ENCODE assay signal across 31 mouse cellular contexts in the genomic region with DNA sequence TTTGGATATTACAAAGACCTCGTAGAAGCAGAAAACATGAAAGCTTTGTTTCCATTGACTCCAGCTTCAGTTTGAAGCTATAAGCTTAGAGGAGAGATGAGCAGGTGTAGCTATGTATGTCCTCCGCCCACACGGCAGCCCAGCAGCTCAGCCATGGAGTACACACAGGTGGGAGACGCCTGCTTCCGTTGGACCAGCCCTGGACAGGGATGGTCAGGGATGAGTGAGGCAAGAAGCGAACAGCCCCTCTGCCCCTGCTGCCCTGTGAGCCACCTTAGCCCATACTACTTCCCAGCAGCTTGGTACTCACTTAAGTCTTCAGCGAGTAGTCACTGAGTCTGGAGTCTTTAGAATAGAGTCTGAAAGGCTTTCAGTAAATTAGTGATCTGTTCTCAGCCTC. TPM values are rescaled to one million over a fixed set of nuclear protein-coding genes. Genes with fewer than 3 reads are reported as not detected.
DNase-seq lines count a peak whose midpoint lies in the region; ATAC-seq lines count a peak whose summit lies in the region.
"Had no signal": no experiment of that assay in that cellular context is flagged by ENCODE, and none has a peak within 500 bp of the region (broad histone marks: within the 10 kb centered on the region; RNA-seq: fewer than 3 reads in every experiment).

No protein-coding gene starts in this region.

- DNase-seq in heart, adult 11 months = peak; percentile 83
- DNase-seq in heart, adult 8-10 months (ENCODE audit: low spot score) = no peak
- DNase-seq in kidney, postnatal 14 days = no peak
- DNase-seq in midbrain, embryonic 11.5 days (ENCODE audit: low spot score, missing footprints) = peak; percentile 79
- DNase-seq in midbrain, embryonic 14.5 days = no peak
- no peak for DNase-seq in c-Kit-positive CD71-positive TER-119-positive erythroid progenitor cells, embryonic 14.5 days (ENCODE audit: low spot score)
- DNase-seq: adrenal gland, postnatal 10 days; cerebellum, adult 11 months; cerebellum, adult 9-10 months; cerebellum, postnatal 36 days; embryo, embryonic 11 days; gastrocnemius, adult 2 months; gastrocnemius, postnatal 36 days; heart, adult 2 months; heart, postnatal 10 days; kidney, adult 11 months; liver, postnatal 0 days; lung, postnatal 36 days; right cerebral cortex, adult 18-20 months; spleen, adult 18-20 months; thymus, postnatal 14 days had no signal

- no peaks in the 10 kb centered on the region for H3K9me3 ChIP-seq in kidney, embryonic 16.5 days (ENCODE audit: low read length)
- no peaks in the 10 kb centered on the region for H3K9me3 ChIP-seq in midbrain, embryonic 11.5 days (ENCODE audit: control insufficient read depth, low read length)
- H3K9me3 ChIP-seq in midbrain, embryonic 14.5 days (ENCODE audit: control insufficient read depth, low read length) = no peaks in the 10 kb centered on the region
- H3K9me3 ChIP-seq: embryonic facial prominence, embryonic 12.5 days; G1E; heart, embryonic 13.5 days; liver, embryonic 12.5 days; midbrain, embryonic 13.5 days; neural tube, embryonic 15.5 days had no signal

- ATAC-seq in kidney, embryonic 16.5 days (ENCODE audit: low FRiP score, low TSS enrichment) = peak; percentile 40
- ATAC-seq in midbrain, embryonic 11.5 days (ENCODE audit: low FRiP score) = no peak
- ATAC-seq in midbrain, embryonic 14.5 days (ENCODE audit: low FRiP score, low TSS enrichment) = no peak
- ATAC-seq: forebrain, embryonic 16.5 days; hindbrain, embryonic 16.5 days; liver, embryonic 12.5 days; liver, postnatal 0 days; midbrain, embryonic 13.5 days; Patski had no signal

- H3K4me1 ChIP-seq in kidney, embryonic 16.5 days (ENCODE audit: insufficient read depth, low read length) = peaks cover 19% of the 10 kb centered on the region; the same call in 1 of the 2 replicates
- peaks cover 6% of the 10 kb centered on the region for H3K4me1 ChIP-seq in midbrain, embryonic 11.5 days (ENCODE audit: control insufficient read depth, insufficient read depth, low read length)
- no peaks in the 10 kb centered on the region for H3K4me1 ChIP-seq in midbrain, embryonic 14.5 days (ENCODE audit: control insufficient read depth, insufficient read depth, low read length)
- H3K4me1 ChIP-seq: embryonic facial prominence, embryonic 12.5 days had no signal

- H3K36me3 ChIP-seq in kidney, embryonic 16.5 days (ENCODE audit: insufficient read depth, low read length) = no peaks in the 10 kb centered on the region
- H3K36me3 ChIP-seq in midbrain, embryonic 11.5 days (ENCODE audit: control insufficient read depth, insufficient read depth, low read length) = no peaks in the 10 kb centered on the region
- no peaks in the 10 kb centered on the region for H3K36me3 ChIP-seq in midbrain, embryonic 14.5 days (ENCODE audit: control insufficient read depth, insufficient read depth, low read length)
- H3K36me3 ChIP-seq: embryonic facial prominence, embryonic 12.5 days; G1E; heart, embryonic 13.5 days; liver, embryonic 12.5 days; midbrain, embryonic 13.5 days; neural tube, embryonic 15.5 days had no signal

- WGBS in kidney, embryonic 16.5 days = 57% methylated on average over 7 of the region's 7 CpGs
- WGBS in midbrain, embryonic 11.5 days = 61% methylated on average over 7 of the region's 7 CpGs
- 55% methylated on average over 7 of the region's 7 CpGs for WGBS in midbrain, embryonic 14.5 days

- peak overlapping the region; percentile 38; the same call in 1 of the 2 replicates for H3K27ac ChIP-seq in kidney, embryonic 16.5 days (ENCODE audit: low read length)
- no peak overlapping the region for H3K27ac ChIP-seq in midbrain, embryonic 11.5 days (ENCODE audit: low read depth, low read length)
- no peak overlapping the region for H3K27ac ChIP-seq in midbrain, embryonic 14.5 days (replicated peaks; ENCODE audit: low read depth, low read length)
- H3K27ac ChIP-seq: embryonic facial prominence, embryonic 12.5 days; gastrocnemius, adult 2 months; heart, adult 2 months; heart, embryonic 13.5 days; liver, embryonic 12.5 days; midbrain, embryonic 13.5 days; neural tube, embryonic 15.5 days had no signal

- H3K4me2 ChIP-seq in kidney, embryonic 16.5 days (replicated peaks; ENCODE audit: low read depth, low read length) = peak overlapping the region; percentile 27
- peak overlapping the region; percentile 14; the same call in 1 of the 2 replicates for H3K4me2 ChIP-seq in midbrain, embryonic 11.5 days
- H3K4me2 ChIP-seq in midbrain, embryonic 14.5 days (ENCODE audit: low read length) = no peak overlapping the region
- H3K4me2 ChIP-seq: embryonic facial prominence, embryonic 12.5 days; heart, embryonic 13.5 days; liver, embryonic 12.5 days; midbrain, embryonic 13.5 days; neural tube, embryonic 15.5 days had no signal

- H3K9ac ChIP-seq in kidney, embryonic 16.5 days (replicated peaks; ENCODE audit: low read length) = no peak overlapping the region
- H3K9ac ChIP-seq in midbrain, embryonic 11.5 days (ENCODE audit: low read length) = no peak overlapping the region
- no peak overlapping the region for H3K9ac ChIP-seq in midbrain, embryonic 14.5 days (replicated peaks; ENCODE audit: low read length)
- H3K9ac ChIP-seq: embryonic facial prominence, embryonic 12.5 days; heart, embryonic 13.5 days; liver, embryonic 12.5 days; liver, postnatal 0 days; midbrain, embryonic 13.5 days; neural tube, embryonic 15.5 days had no signal

- no peaks in the 10 kb centered on the region for H3K27me3 ChIP-seq in kidney, embryonic 16.5 days (ENCODE audit: insufficient read depth, low read length)
- H3K27me3 ChIP-seq in midbrain, embryonic 11.5 days (ENCODE audit: control insufficient read depth, insufficient read depth, low read length) = no peaks in the 10 kb centered on the region; the same call in 1 of the 2 replicates
- no peaks in the 10 kb centered on the region for H3K27me3 ChIP-seq in midbrain, embryonic 14.5 days (ENCODE audit: control insufficient read depth, insufficient read depth, low read length)
- H3K27me3 ChIP-seq: embryonic facial prominence, embryonic 12.5 days; heart, embryonic 13.5 days; liver, embryonic 12.5 days; neural tube, embryonic 15.5 days; Patski had no signal

- 0 out of 2 replicates have a peak overlapping the region, but pooled peaks have one; percentile 13 for H3K4me3 ChIP-seq in kidney, embryonic 16.5 days (ENCODE audit: low read length)
- no peak overlapping the region for H3K4me3 ChIP-seq in midbrain, embryonic 11.5 days (ENCODE audit: low read depth, low read length)
- H3K4me3 ChIP-seq in midbrain, embryonic 14.5 days (replicated peaks; ENCODE audit: low read depth, low read length) = no peak overlapping the region
- H3K4me3 ChIP-seq: embryonic facial prominence, embryonic 12.5 days; gastrocnemius, adult 2 months; heart, adult 2 months; heart, embryonic 13.5 days; liver, embryonic 12.5 days; midbrain, embryonic 13.5 days; neural tube, embryonic 15.5 days had no signal

RNA-seq across cellular contexts. Expression of gene Map7, which starts 58.7 kb away (rescaled TPM):
- 10 to 100 TPM; 13.7 to 20.4 (median 15.3) TPM for total RNA-seq in heart, adult 8-10 months (2022)
- polyA plus RNA-seq in kidney, embryonic 16.5 days (2015; fragmentation: Nextera tagmentation; extraction: Ambion mirVana) = 32.3 and 33.9 TPM in 2 replicates
- 5.6 and 6.3 TPM in 2 replicates for polyA plus RNA-seq in midbrain, embryonic 11.5 days (2014; fragmentation: Nextera tagmentation; extraction: Ambion mirVana)
- 5.2 and 5.3 TPM in 2 replicates for polyA plus RNA-seq in midbrain, embryonic 14.5 days (2014; fragmentation: Nextera tagmentation; extraction: Ambion mirVana)

Comparison
In these comparisons a context has a peak if more than half of its experiments do, and no peak if none do; other contexts are left out.
1. DNase-seq: peak in heart, adult 11 months (single experiment) and midbrain, embryonic 11.5 days (single experiment); none in heart, adult 8-10 months (single experiment), kidney, postnatal 14 days (single experiment), midbrain, embryonic 14.5 days (single experiment) and c-Kit-positive CD71-positive TER-119-positive erythroid progenitor cells, embryonic 14.5 days (single experiment).